Mouse (Mus musculus): ENCODE data around the gene Mat1a.

Mat1a gene

DNA sequence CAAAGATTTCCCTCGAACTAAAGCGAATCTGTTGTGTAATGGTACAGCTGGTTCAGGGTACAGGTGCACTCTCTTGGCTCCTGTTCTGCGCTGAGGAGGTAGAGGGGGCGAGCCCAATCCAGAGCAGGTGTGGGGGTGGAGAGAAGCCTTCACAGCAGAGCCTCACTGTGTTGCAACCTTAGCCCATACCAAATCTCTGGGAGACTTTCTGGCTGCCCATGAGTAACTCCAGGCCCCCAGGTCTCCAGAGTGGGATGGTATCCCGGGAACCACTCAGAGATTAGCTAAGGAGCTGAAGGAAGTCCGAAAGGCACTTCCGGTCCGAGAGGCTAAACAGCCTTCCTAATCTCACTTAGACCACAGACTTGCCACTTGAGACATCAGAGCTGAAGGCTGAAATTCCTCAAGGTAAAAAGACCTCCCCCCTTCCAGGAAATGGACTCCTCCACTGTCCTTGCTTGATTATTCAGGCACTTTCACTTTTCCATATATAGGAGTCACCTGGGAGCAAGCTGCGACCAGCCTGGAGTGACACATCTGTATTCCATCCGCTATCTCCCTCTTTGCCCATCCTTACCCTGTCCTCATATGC lies at the start of gene Mat1a:
Mat1a (plus strand) TSS at position 183 of the 592 bp plus-strand sequence.
- DNase-seq (ENCODE audit: low spot score in 2 of 2) = no peak

DNA sequence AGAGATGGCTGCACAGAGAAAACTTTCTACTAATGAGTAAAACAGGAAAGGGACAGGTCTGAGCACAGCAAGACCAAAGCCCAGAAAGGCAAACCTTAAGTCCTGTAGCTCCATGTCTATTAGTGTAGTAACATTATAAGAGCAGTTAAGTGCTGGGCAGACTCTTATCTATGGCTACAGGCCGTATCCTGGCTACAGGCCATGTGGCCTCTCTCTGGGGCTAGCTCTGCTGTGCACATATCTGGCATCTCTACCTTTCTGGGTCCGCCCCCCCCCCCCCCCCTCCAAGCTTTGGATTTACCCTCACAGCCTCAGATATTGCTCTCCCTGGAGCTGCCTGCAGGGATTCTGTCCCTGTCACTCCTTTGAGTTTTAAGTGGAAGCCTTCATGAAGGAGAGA lies 39.7 kb upstream of the Mat1a start:
- no peak for DNase-seq (ENCODE audit: low spot score in 2 of 2)

DNA sequence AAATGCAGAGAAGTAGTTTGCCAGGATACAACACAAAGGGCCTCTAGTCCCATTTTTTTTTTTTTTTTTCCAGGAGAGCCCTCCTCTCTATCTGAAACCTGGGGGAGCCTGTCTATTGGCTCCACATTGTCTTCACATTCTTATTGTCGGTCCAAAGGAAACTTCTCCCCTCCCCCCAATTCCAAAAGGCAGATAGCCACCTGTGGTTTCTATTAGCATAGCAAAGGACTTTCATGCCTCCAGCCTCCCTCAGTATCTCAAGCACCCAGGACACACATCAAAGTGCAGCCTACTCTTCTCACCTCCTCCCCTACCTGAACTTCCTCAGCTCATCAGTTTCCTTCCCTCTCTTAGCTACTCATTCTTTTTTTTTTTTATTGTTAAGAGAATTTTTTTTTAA lies 38.4 kb upstream of the Mat1a start:
- no peak for DNase-seq (ENCODE audit: low spot score in 2 of 2)

DNA sequence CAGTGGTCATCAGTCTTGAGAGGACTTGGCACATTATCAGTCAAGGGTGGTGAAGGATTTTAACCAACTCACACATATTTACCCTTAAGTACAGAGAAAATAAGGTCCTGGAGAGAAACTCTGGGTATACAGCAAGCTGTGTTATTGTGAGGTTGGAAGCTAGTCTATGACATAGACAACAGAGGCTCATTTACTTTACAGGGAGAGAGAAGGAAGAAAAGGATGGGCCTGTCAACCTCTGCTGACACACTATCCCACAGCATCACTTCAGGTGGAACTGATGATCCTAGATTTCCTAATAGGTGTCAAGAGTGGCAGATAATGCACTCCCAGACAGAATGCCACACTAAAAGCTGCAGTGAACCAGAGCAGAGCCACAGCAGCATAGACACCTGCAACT lies 35.7 kb upstream of the Mat1a start, which contains the start of gene Dydc2:
Dydc2 (minus strand) TSS at position 101 of the 400 bp plus-strand sequence.
- DNase-seq (ENCODE audit: low spot score in 2 of 2) = no peak

DNA sequence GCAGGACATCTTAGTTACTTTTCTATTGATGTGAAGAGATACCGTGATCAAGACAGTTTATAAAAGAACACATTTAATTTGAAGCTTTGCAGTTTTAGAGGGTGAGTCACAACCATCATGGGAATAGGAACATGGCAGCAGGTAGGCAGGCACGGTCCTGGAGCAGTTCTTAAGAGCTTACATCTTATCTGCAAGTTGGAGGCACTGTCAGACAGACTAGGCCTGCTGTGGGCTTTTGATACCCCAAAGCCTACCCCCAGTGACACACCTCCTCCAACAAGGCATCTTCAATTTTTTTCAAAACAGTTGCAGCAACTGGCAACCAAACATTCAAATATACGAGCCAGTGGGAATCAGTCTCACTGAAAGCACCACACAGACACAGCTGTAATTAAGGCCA lies 34.5 kb upstream of the Mat1a start:
- DNase-seq (ENCODE audit: low spot score in 2 of 2) = no peak

DNA sequence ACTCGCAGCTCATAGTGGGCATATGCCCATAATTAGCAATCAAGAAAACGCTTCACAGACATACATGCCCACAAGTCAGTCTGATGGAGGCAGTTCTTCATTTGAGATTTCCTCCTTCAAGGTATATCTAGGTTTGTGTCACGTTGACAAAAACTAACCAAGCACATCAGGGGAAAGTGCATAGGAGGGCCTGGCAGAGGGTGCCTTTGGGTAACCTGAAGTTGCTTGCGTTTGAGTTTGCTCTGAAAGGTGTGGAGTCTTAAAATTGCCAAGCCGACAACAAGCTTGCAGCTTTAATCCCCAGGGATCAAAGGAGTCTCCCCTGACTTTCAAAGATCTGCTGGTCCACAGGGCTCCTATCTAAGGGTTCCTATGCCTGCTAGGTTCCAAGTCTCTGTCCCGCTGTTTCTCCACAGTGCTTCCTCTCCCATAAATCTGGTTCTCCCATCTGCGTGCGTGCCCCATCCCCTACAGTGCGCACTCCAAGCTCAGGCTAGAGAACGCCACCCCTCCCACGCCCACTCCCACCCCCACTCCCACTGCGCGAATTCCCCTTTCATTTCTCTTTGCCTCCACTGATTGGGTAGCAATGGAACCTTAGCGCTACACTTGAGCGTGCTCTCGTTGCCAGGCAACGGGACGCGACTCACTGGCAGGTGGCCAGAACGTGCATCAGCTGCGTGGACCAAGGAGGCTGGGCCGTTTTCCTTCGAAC lies 32.4 kb upstream of the Mat1a start, which contains the start of gene Dydc1:
Dydc1 (plus strand) TSS at position 683 of the 715 bp plus-strand sequence.
- peak; percentile 88 to 91 for DNase-seq (ENCODE audit: low spot score in 2 of 2)

DNA sequence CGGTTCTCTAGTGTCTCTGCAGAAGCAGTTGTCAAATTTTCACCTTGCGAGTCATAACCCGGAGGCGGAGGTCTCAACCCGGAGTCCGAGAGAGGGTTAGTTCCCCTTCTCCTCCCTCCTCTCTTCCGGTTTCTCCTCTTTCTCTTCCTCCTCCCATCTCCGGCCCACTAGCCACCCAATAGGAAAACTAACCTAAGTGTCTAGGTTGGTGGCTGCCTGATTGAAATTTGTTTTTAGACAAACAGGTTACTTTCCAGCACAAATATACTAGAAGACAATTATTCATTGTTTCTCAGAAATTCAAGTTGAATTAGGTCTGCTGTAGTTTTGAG lies 31.9 kb upstream of the Mat1a start:
- no peak for DNase-seq (ENCODE audit: low spot score in 2 of 2)

DNA sequence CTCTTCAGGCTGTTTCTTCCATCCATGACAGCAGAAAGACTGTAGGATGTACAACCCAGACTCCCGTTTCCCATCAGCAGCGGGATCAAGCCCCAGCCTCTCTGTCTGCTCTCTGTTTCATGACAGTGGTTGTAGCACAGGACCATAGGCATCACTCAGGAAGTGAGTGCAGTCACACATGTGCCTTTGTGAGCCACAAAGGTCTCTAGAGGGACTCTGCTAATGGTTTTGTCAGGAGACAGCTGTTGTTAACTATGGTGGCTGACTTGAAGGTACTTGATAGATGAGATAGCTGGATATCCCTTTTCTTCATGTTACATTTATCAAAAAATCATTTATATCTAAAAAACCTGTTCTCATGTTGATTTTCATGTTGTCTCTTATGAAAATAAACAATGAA lies 22.4 kb upstream of the Mat1a start:
- no peak for DNase-seq (ENCODE audit: low spot score in 2 of 2)

DNA sequence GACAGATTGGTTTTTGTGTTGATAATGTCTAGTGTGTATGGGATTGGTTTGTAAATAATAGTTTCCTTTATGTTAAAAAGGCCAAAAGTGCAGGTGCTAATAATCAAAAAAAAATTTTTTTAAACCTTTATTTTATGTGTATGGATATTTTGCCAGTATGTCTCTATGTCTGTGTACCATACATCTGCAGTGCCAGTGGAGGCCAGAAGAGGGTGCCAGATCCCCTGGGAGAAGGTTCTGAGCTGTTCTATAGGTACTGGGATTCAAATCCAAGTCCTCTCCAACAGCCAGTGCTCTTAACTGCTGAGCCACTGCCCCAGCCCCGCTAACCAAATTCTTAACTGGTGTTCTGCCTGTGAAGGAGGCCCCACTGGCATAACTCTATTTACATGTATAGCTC lies 17.3 kb upstream of the Mat1a start:
- no peak for DNase-seq (ENCODE audit: low spot score in 2 of 2)

DNA sequence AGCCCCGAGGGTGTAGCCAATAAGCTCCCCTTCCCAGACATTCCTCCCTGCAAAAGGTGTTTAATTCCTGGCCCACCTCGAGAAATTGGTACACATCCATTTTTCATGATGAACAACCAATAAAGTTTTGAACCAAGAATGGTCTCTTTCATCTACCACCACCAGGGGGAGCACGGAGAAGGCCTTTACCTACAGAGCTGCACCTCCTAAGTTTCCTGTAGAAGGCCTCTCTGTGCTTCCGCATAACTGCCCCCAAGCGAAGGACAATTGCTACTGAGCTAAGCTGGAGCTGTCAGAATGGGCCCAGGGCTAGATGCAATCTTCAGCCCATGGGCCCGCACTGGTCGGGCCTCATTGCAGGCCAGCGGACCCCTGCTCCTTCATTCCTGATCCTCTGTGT lies 14.1 kb upstream of the Mat1a start:
- DNase-seq (ENCODE audit: low spot score in 2 of 2) = peak in 1 of 2 experiments; percentile 29

DNA sequence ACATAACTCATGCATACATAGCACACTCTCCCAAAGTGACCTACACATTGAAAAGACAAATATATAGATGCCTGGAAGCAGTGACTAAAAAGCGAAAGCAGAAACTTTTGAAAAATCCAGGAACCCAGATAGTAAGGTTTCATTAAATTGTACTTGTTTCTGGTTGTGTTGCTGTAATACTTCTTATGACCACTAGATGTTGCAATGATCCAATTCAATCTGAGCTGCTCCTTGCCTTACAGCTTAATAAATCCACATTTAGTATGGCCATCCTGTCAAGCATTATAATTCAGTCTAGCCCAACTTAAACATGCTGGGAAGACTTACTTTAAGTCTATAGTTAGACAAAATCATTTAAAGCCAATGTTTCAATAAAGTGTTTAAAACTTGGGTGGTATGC lies 10.7 kb upstream of the Mat1a start:
- no peak for DNase-seq (ENCODE audit: low spot score in 2 of 2)

DNA sequence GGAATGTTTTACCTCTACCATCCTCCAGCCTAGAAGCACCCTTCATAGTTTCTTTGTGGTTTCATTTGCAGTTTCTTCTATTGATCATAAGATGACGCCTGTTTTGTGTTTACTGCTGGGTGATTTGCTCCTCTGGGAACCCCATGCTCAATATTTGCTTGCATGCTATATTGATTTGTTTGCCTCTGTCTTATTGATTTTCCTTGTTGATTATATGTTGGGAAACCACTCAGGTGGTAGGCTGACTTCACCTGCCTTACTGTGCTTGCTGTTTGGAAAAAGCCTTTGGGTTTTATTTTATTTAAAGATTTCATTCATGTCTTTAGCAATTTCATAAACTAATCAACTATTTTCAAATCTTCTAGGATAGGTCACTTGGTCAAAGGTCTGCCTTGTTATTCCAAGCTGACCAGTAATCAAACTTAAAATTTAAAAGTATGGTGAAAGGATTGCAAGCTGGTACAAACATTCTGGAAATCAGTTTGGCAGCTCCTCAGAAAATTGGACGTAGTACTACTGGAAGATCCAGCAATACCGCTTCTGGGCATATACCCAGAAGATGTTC lies 8.5 kb upstream of the Mat1a start:
- no peak for DNase-seq (ENCODE audit: low spot score in 2 of 2)

DNA sequence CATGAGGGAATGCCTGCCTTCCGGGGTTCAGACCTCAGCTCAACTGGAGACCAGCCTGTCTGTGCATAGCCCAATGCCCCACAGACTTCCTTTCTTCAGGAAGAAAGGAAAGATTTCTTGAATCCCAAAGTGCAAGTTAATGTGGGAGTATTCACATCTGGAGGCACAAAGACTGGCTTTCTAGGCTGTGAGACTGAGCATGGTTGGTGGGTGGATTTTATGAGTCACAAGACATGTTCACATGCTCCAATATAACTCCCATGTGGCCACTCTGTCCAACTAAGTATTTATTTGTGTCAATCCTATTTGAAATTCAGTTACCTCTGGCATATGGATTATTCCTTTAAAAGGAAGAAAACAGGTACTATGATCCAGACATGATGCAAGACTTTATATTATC lies 6.1 kb upstream of the Mat1a start:
- peak; percentile 15 to 48 for DNase-seq (ENCODE audit: low spot score in 2 of 2)

DNA sequence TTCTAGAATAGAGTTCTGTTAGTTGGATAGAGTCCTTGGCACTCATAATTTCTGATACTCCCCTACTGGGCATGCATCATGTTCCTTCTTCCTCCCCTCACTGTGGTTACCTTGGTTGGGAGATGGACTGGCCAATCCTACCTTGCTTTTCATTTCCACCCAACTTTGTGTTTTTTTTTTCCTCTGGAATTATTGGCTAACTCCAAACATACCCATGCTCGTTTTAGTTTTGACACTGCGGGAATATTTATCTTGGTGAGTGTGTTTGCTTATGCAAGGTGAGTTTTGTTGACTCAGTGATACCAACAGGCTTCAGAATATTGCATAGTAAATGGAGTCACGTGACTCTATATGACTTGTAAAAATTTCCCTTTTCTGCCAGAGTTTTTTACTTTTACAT lies 4.1 kb upstream of the Mat1a start:
- DNase-seq (ENCODE audit: low spot score in 2 of 2) = no peak

DNA sequence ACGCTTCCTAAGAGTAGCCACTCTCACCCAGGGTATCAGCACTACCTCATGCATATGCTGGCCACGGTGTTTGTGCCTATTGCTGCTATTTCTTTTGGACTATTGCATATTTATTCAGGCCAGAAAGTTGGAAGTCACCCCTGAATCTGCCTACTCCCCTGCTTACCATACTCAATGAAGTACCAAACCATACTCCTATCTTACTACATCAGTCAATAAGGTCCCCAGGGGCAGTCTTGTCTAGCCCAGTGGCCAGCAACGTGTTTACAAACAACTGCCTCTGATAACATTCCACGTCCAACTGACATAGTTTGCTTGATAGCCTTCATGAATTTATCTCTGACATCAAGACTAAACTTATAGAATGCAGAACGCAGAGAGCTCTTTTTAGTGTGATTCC lies 3.6 kb upstream of the Mat1a start:
- no peak for DNase-seq (ENCODE audit: low spot score in 2 of 2)

DNA sequence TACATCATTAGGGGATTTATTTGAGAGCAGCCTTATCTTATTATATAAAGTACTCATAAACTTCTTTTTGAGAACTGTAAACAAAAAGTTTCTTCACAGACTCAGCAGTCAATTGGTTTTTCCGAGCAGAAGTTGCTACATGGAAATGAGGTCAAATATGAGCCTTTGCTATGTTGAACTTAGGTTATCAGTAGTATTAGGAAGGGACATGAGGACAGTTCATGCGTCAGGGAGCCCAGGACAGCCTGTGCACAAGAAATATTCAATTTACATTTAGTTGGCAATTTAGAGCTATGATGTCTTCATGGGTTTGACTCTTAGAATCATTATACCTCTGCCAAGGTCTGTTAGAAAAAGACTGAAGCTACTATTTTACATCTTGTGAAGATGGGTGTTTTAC lies 2.6 kb upstream of the Mat1a start:
- no peak for DNase-seq (ENCODE audit: low spot score in 2 of 2)

DNA sequence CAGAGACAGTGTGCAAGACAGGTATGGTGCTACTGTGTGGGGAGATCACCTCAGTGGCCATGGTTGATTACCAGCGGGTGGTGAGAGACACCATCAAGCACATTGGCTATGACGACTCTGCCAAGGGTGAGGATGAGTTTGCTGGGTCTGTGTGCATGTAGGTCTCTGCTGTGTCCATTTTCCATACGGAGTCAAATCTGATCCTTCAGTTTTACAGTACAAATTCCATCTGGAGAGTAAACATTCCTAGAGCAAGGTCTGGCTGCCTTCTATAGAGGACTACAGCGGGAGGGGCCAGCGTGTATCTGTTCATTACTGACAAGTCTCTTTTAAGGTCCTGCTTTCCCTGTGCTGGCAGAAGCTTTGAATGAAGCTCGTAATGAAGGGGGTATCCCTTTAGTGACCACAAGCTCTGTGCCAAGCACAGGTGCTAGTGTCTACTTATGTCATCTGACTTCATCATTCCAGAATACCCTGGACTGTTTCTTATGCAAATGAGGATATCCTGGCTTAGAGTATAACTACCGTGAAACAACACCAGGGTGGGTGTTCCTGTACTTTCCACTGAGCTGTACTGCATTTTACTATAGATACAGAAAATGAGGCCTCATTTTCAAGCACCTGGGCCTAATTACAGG lies 6.3 kb downstream of the Mat1a start:
- DNase-seq (ENCODE audit: low spot score in 2 of 2) = no peak

DNA sequence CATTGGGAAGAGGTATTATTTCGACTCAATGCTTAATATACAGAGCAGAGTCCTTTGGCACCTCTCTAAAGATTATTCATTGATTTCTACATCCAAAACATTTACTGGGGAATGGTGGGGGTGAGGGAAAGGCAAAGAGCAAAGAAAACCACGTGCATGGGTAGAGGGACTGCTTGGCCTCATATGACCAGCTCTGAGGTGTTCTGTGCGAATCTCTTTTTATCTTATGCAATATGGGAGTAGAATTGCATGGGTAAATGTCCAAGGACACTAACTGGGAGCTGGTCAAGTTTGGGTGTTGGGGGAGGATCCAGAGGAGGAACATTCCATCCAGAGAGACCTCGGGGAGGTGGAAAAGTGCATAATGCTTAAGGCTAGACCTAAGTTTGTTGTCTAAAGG lies 8.1 kb downstream of the Mat1a start:
- no peak for DNase-seq (ENCODE audit: low spot score in 2 of 2)

DNA sequence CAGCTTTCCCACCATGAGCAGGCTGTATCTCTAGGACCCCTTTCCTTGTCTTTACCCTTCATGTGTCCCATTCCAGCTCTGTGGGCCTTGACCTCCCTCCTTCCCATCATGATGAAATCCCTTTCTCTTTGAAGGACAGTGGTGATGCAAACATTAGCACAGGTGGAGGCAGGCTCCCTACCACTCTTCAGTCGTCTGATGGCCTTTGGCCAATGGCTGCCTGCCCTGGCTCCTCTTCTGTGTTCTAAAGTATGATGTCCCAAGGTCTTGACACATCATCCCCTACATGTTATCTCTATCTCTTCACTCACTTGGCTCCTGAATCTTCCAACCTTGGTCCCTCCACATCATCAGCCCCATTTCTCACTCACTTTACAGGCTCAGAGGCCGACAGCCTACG lies 11.4 kb downstream of the Mat1a start:
- DNase-seq (ENCODE audit: low spot score in 2 of 2) = no peak

DNA sequence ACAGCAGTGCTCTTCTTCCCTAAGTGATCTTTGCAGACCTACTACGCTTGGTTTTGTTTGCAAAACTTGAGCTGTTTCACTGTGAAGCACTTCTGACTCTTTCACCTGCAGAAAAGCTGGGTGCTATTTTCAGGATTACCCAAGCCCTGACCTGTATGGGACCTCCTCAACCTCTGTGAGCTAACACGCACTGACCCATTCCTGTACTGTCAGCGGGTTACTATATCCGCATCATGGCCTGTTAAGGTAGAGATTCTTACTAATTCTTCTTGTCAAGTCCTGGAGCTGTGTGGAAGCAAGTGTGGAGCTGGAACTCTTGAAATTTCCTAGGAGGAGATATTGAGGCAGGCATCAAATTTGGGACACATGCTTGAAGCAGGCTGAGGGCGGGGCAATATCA lies 19.8 kb downstream of the Mat1a start:
- no peak for DNase-seq (ENCODE audit: low spot score in 2 of 2)

DNA sequence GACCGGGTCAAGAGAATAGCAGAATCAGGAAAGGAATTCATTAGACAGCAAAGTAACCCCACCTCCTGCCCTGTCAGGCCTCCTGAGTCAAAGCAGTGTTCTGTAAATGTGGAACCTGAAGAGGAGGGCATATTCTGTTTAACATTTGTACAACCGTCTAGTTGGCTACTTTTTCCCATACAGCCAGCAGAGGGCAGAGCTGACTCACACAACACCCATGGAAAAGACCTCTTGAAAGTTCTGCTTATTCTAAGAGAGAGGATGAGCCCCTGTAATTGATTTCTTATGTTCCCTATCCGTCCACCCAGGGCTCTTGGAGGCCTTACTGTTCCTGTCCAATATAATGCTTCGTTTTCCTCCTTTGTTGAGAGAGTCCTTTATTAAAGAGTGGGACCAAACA lies 23.2 kb downstream of the Mat1a start:
- DNase-seq (ENCODE audit: low spot score in 2 of 2) = peak; percentile 51 to 54

DNA sequence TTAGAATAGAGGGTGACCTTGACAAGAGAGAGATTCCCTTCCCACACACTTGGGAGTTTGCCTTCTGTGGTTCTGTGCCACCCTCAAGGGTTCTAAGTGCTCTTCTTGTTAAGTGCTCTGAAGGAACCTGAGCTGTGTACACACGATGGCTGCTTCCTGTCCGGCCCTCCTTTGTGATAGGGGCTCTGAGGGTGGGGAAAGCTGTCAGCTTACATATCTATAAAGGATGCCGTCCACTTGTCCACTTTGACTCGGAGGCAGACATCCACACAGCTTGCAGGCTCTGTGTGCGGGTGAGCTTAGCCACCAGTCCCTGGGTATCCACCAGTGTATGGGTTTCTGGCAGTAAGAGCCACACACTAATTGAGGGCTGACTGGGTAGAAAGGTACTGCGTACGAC lies 26.7 kb downstream of the Mat1a start, which contains the start of gene Sftpa1:
Sftpa1 (plus strand) TSS at position 243 of the 400 bp plus-strand sequence.
- DNase-seq (ENCODE audit: low spot score in 2 of 2) = no peak

DNA sequence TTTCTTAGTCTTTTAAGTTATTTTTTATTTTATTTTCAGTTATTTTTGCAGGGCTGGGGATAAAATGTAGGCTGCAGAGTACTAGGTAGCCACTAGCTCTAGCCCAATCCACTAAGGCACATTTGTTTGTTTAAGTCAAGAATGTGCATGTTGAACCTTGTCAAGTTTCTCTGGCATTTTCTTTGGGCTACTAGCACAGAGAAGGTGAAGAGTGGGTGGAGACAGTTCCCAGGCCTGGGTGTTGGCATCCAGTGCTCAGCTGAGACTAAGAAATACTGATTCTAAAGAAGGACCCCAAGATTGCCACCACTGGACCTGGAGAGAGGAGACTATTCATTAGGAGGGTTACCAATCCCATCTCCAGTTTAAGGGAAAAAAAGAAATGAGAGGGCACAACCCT lies 32.2 kb downstream of the Mat1a start:
- no peak for DNase-seq (ENCODE audit: low spot score in 2 of 2)
